Mouse (Mus musculus) forebrain, postnatal 0 days (tissue): ENCODE measurements around the gene Bhlha15. TPM values are rescaled to one million over a fixed set of nuclear protein-coding genes. Genes with fewer than 3 reads are reported as not detected.

Experiments used
- ATAC-seq: fragments of 200-750 bp; cut with Nextera tagmentation; 2 replicates; pipeline ENCODE4 v1.8.0; 2017; ENCODE audit warnings: mild to moderate bottlenecking, moderate library complexity
- DNase-seq: peaks from one replicate; pipeline ENCODE4 v3.0.0-alpha.2; 2015
- H3K27ac ChIP-seq: fragments of 300-500 bp; sonication (generic); 2 replicates; pipeline ENCODE4 v1.5.1; 2014; ENCODE audit warnings: low read depth, mild to moderate bottlenecking, antibody characterized with exemption, low read length, moderate library complexity, mixed read lengths
- H3K27me3 ChIP-seq: fragments of 300-500 bp; sonication (generic); 2 replicates; pipeline ENCODE4 v1.6.1; 2014; ENCODE audit warnings: mild to moderate bottlenecking, low read length, mixed read lengths; ENCODE audit not compliant: insufficient read depth
- H3K36me3 ChIP-seq: fragments of 300-500 bp; sonication (generic); 2 replicates; pipeline ENCODE4 v1.6.1; 2014; ENCODE audit warnings: mild to moderate bottlenecking, moderate library complexity; ENCODE audit not compliant: insufficient read depth
- H3K4me1 ChIP-seq: fragments of 300-500 bp; sonication (generic); 2 replicates; pipeline ENCODE4 v1.6.1; 2014; ENCODE audit warnings: antibody characterized with exemption; ENCODE audit not compliant: insufficient read depth
- H3K4me2 ChIP-seq: fragments of 300-500 bp; sonication (generic); 2 replicates; pipeline ENCODE4 v1.6.1; 2014; ENCODE audit warnings: low read depth, mild to moderate bottlenecking, moderate library complexity
- H3K4me3 ChIP-seq: fragments of 300-500 bp; sonication (generic); 2 replicates; pipeline ENCODE4 v1.5.1; 2014; ENCODE audit warnings: low read depth, low read length, mixed read lengths
- H3K9ac ChIP-seq: fragments of 300-500 bp; sonication (generic); 2 replicates; pipeline ENCODE4 v1.6.1; 2014; ENCODE audit warnings: mild to moderate bottlenecking
- H3K9me3 ChIP-seq: fragments of 300-500 bp; sonication (generic); 2 replicates; pipeline ENCODE4 v1.6.1; 2016; ENCODE audit warnings: low read length
- CTCF ChIP-seq: sonication (generic); IDR thresholded peaks from 2 replicates; pipeline ENCODE4 v1.5.1; 2016; ENCODE audit warnings: antibody characterized with exemption, control low read depth, low read depth
- WGBS: fragments of 180-500 bp; shearing (Covaris S2); extraction: QIAGEN DNeasy Blood & Tissue Kit; methylation state at CpG from one replicate; pipeline ENCODE4 v1.1.7; 2014; 5-methylcytosine and 5-hydroxymethylcytosine counted together
- polyA plus RNA-seq: library from polyadenylated mRNA; unstranded; fragments of >200 nt; fragmentation: Nextera tagmentation; extraction: Ambion mirVana; gene quantifications from 2 replicates; pipeline ENCODE4 v1.2.1, GENCODE M21; 2015
- total RNA-seq: library from RNA; depleted of rRNA; stranded (reverse); fragments of >200 nt; gene quantifications from 2 replicates; pipeline ENCODE4 v1.2.3, GENCODE M21; 2014

Bhlha15 gene
- total and polyA plus RNA-seq, 2 experiments from 2014 or later: not detected

- TF ChIP-seq CTCF: no peak
- H3K4me3 ChIP-seq: no peak overlapping the region
- no peak for DNase-seq
- no peaks in the 10 kb centered on the region for H3K4me1 ChIP-seq
- H3K4me2 ChIP-seq: no peak overlapping the region
- WGBS: 73% methylated on average over 8 of the region's 8 CpGs
- no peak for ATAC-seq
- H3K36me3 ChIP-seq: peaks cover 35% of the 10 kb centered on the region
- H3K9ac ChIP-seq: no peak overlapping the region
- H3K27ac ChIP-seq: no peak overlapping the region
- H3K27me3 ChIP-seq: no peaks in the 10 kb centered on the region
- H3K9me3 ChIP-seq: no peaks in the 10 kb centered on the region
Measured at GRCm38 (mm10) chr5:144159137-144159536, 30.9 kb upstream of the Bhlha15 start.

GRCm38 (mm10) chr5:144162080-144162812, 27.8 kb upstream of the Bhlha15 start:
- no peak for TF ChIP-seq CTCF
- Histone ChIP-seq H3K4me2 (no peak overlapping the region), H3K9me3 (no peaks in the 10 kb centered on the region), H3K9ac (no peak overlapping the region), H3K36me3 (peaks cover 45% of the 10 kb centered on the region), H3K27me3 (no peaks in the 10 kb centered on the region), H3K27ac (no peak overlapping the region), H3K4me3 (no peak overlapping the region), H3K4me1 (no peaks in the 10 kb centered on the region)
- DNase-seq (no peak), ATAC-seq (no peak)
- whole genome bisulfite sequencing: 83% methylated on average over 5 of the region's 5 CpGs

- no peaks in the 10 kb centered on the region for H3K4me1 ChIP-seq
- no peaks in the 10 kb centered on the region for H3K27me3 ChIP-seq
- peaks cover 42% of the 10 kb centered on the region for H3K36me3 ChIP-seq
- ATAC-seq (no peak), DNase-seq (no peak)
- H3K9ac ChIP-seq: no peak overlapping the region
- 67% methylated on average over 10 of the region's 10 CpGs for WGBS
- no peak overlapping the region for H3K27ac ChIP-seq
- no peaks in the 10 kb centered on the region for H3K9me3 ChIP-seq
- H3K4me2 ChIP-seq: no peak overlapping the region
- no peak overlapping the region for H3K4me3 ChIP-seq
- TF ChIP-seq CTCF: no peak
Measured at GRCm38 (mm10) chr5:144162813-144163517, 27.1 kb upstream of the Bhlha15 start.

- WGBS: 90% methylated on average over 3 of the region's 3 CpGs
- no peak overlapping the region for H3K4me3 ChIP-seq
- H3K9me3 ChIP-seq: no peaks in the 10 kb centered on the region
- H3K9ac ChIP-seq: no peak overlapping the region
- no peaks in the 10 kb centered on the region for H3K4me1 ChIP-seq
- H3K4me2 ChIP-seq: no peak overlapping the region
- DNase-seq (no peak), ATAC-seq (no peak)
- no peaks in the 10 kb centered on the region for H3K27me3 ChIP-seq
- H3K27ac ChIP-seq: no peak overlapping the region
- peaks cover 50% of the 10 kb centered on the region for H3K36me3 ChIP-seq
- TF ChIP-seq CTCF: no peak
Measured at GRCm38 (mm10) chr5:144165756-144166155, 24.3 kb upstream of the Bhlha15 start.

GRCm38 (mm10) chr5:144169275-144169975, 20.7 kb upstream of the Bhlha15 start:
- Histone ChIP-seq H3K4me3 (no peak overlapping the region), H3K27ac (no peak overlapping the region), H3K9me3 (no peaks in the 10 kb centered on the region), H3K36me3 (peaks cover 68% of the 10 kb centered on the region), H3K4me2 (no peak overlapping the region), H3K27me3 (no peaks in the 10 kb centered on the region), H3K9ac (no peak overlapping the region), H3K4me1 (no peaks in the 10 kb centered on the region)
- ATAC-seq (peak; percentile 55; the same call in 1 of the 2 replicates), DNase-seq (peak; percentile 34)
- TF ChIP-seq CTCF: no peak
- 58% methylated on average over 8 of the region's 8 CpGs for WGBS

GRCm38 (mm10) chr5:144173648-144174047, 16.4 kb upstream of the Bhlha15 start:
- H3K27ac ChIP-seq: no peak overlapping the region
- peaks cover 68% of the 10 kb centered on the region for H3K36me3 ChIP-seq
- H3K9me3 ChIP-seq: no peaks in the 10 kb centered on the region
- DNase-seq: no peak
- H3K4me1 ChIP-seq: no peaks in the 10 kb centered on the region
- H3K9ac ChIP-seq: no peak overlapping the region
- 97% methylated on average over 18 of the region's 18 CpGs for WGBS
- H3K27me3 ChIP-seq: no peaks in the 10 kb centered on the region
- no peak overlapping the region for H3K4me2 ChIP-seq
- no peak for ATAC-seq
- no peak for TF ChIP-seq CTCF
- no peak overlapping the region for H3K4me3 ChIP-seq

GRCm38 (mm10) chr5:144178216-144178615, 11.9 kb upstream of the Bhlha15 start:
- no peaks in the 10 kb centered on the region for H3K27me3 ChIP-seq
- H3K9ac ChIP-seq: no peak overlapping the region
- no peaks in the 10 kb centered on the region for H3K9me3 ChIP-seq
- 76% methylated on average over 6 of the region's 6 CpGs for whole genome bisulfite sequencing
- H3K27ac ChIP-seq: no peak overlapping the region
- DNase-seq: no peak
- peaks cover 57% of the 10 kb centered on the region for H3K36me3 ChIP-seq
- H3K4me1 ChIP-seq: no peaks in the 10 kb centered on the region
- no peak for TF ChIP-seq CTCF
- no peak overlapping the region for H3K4me3 ChIP-seq
- ATAC-seq: no peak
- no peak overlapping the region for H3K4me2 ChIP-seq
